Mouse (Mus musculus) left cerebral cortex, postnatal 36 days (tissue): ENCODE results near the gene Cdk16. TPM values are rescaled to one million over a fixed set of nuclear protein-coding genes. Genes with fewer than 3 reads are reported as not detected.
A peak's percentile ranks its signal among the peaks of the same experiment; 100 is the strongest.
"Not testable (repeated sequence)": the region's sequence is repeated elsewhere in the genome, so short reads cannot be mapped to it uniquely, and the experiment has no call there.

Experiments used
- DNase-seq, 2 experiments: peaks; one replicate each; pipeline ENCODE4 v3.0.0; 2021 to 2022; ENCODE audit warnings: low spot score in 2 of 2, mixed read lengths in 1 of 2
- intact Hi-C: fragments of 180-260 bp; cut with DNase I; formaldehyde crosslinking; loops from one replicate; pipeline ENCODE4 v1.15.1; 2025
- total RNA-seq, 2 experiments: library from RNA; stranded (reverse); gene quantifications; 2 replicates each; pipeline ENCODE4 v1.2.3; 2021

Cdk16 gene
- 100 to 1,000 TPM; 265 to 299 TPM for total RNA-seq

GRCm38 (mm10) chrX:20687519-20688067 is at the start of gene Cdk16:
TSS of gene Cdk16 (plus strand) at chrX:20687954.
- peak; percentile 75 to 81 for DNase-seq
- intact Hi-C loops, result no loop called here

GRCm38 (mm10) chrX:20638141-20638540 is 49.6 kb upstream of the Cdk16 start:
- intact Hi-C loops, result no loop called here
- no peak for DNase-seq

- no peak for DNase-seq
- intact Hi-C loops, result no loop called here
Observed at GRCm38 (mm10) chrX:20644780-20645179, 43.0 kb upstream of the Cdk16 start.

- no peak for DNase-seq
- intact Hi-C loops, result no loop called here
Observed at GRCm38 (mm10) chrX:20657593-20657992, 30.2 kb upstream of the Cdk16 start.

GRCm38 (mm10) chrX:20658026-20658652 is 29.6 kb upstream of the Cdk16 start, which contains the start of gene Uba1:
TSS of gene Uba1 (plus strand) at chrX:20658326.
- intact Hi-C loops, result no loop called here
- DNase-seq, result peak; percentile 74 to 81

DNA sequence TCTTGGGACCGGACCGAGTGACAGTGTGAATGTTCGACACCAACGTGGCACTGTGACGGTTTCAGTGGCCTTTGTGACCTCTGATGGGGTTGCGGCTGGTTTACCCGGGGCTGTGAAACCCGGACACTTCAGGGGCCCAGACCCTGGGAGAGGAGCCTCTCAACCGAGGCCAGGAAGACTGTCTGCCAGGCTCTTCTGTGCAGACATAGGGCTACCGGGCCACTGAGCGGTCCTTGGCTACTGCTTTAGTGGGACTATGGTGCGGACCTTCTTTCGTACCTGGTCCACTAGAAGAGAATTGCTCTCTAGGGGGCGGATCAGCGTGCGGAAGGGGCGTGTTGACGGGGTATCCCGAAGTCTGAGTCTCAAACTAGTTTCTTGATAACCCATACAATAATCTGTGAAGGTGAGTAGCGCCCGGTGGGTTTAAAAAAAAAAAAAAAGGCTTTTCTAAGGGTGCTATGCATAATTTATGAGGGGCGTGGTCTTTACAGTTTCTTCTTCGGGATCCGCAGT is 28.8 kb upstream of the Cdk16 start:
- DNase-seq, result no peak
- intact Hi-C loops, result no loop called here

DNA sequence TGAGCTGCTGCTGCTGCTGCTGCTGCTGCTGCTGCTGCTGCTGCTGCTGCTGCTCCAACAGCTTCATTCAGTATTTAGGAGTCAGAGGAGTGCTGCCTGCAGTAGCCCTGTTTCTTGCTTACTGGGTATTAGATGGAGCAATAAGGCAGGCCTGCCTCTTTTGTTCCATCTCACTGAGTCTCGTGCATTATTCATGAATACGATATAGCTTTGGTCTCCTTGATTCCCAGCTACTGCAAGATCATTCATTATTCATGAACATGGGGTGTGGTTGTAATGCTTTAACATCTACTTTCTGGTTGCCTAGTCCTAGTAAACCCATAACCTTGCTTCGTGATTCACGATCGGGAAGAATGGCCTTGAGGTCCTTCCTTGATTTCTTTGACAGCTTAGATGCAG is 25.4 kb upstream of the Cdk16 start:
- DNase-seq, result no peak
- intact Hi-C loops, result loop anchor here (5.0 to 10.0 kb wide), 2 partner anchors 110 to 282 kb away; no protein-coding TSS in a partner anchor

DNA sequence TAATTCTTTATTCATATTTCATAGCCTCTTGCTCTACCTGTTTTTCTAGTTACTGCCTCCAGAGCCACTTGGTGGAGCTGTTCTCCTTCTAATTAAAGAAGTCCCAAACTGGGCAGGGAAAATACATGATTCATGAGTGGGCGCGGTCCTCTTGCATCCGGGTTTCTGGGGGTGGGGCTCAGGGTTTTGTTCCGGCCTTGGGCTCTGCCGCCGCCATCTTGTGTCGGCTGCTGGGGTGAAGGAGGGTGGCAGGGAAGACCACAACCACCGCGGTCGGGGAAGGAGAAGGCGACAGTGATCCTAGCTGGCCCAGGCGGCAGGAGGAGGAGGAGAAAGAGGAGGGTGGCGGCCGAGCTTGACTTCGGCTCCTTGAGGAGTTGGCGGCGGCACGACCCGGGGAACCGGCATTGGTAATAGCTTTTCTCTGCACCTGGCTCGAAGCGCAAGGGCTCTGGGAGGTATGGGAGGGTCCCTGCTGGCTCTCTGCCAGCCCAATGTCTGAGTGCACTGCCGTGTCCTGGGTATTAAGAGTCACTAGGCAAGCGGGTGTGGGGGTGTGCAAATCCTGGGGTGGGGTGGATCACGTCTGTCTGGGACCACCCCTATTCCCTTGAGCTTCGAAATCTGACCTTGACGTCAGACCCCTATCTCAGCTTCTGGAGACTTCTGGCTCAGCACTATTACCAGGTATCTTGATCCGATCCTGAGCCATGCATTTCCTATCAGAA is 24.9 kb upstream of the Cdk16 start:
- intact Hi-C loops, result loop anchor here (5.0 to 10.0 kb wide), 2 partner anchors 109 to 282 kb away; no protein-coding TSS in a partner anchor
- DNase-seq, result peak; percentile 67 to 77

DNA sequence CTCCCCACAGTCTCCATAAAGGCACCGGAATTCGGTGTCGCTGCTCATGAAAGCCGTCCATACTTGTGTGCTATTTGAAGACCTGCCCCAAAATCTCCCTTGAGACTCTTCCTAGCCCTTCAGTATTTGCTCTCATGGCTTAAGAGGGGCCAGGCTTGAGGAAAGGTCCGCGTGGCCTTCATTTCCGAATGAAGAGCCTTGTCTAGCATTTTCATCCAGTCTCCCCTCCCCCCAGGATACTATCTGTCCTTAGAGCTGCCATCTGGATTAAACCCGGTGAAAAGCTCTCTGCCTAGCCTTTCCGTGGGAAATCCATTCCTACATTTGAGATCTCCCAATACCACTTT is 24.3 kb upstream of the Cdk16 start:
- peak in 1 of 2 experiments; percentile 11 for DNase-seq
- intact Hi-C loops, result loop anchor here (5.0 to 10.0 kb wide), 2 partner anchors 109 to 281 kb away; no protein-coding TSS in a partner anchor

GRCm38 (mm10) chrX:20688068-20688547 is 354 bp downstream of the Cdk16 start:
- peak; percentile 77 to 86 for DNase-seq
- intact Hi-C loops, result no loop called here

GRCm38 (mm10) chrX:20688615-20689014 is 861 bp downstream of the Cdk16 start:
- peak; percentile 25 to 29 for DNase-seq
- intact Hi-C loops, result no loop called here

- intact Hi-C loops, result no loop called here
- DNase-seq, result no peak
Observed at GRCm38 (mm10) chrX:20691566-20691965, 3.8 kb downstream of the Cdk16 start.

DNA sequence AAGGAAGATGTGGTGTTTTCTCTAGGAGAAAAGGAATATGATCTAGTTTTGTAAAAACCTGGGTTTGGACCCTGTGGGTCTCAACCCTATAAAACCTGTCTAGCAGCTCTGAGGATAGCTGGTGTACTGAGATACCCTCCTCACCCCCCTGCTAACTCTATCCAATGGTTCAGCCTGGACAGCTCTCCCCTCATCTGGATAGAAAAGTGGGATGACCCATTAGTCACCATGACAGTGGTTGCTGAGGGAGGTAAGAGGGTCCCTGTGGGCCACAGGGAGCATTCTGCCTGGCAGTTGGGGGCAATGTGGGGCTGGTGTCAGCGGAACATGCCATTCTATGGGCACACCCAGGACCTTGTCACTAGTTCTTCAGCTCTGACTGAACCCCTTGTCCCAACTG is 4.9 kb downstream of the Cdk16 start:
- intact Hi-C loops, result no loop called here
- DNase-seq, result no peak

GRCm38 (mm10) chrX:20695842-20696241 is 8.1 kb downstream of the Cdk16 start:
- no peak for DNase-seq
- intact Hi-C loops, result no loop called here

GRCm38 (mm10) chrX:20703741-20704290 is 16.1 kb downstream of the Cdk16 start, which contains the start of gene Usp11:
TSS of gene Usp11 (plus strand) at chrX:20703906.
- intact Hi-C loops, result no loop called here
- peak; percentile 26 to 37 for DNase-seq

GRCm38 (mm10) chrX:20704295-20705082 is 16.7 kb downstream of the Cdk16 start:
- peak; percentile 76 to 78 for DNase-seq
- intact Hi-C loops, result no loop called here

DNA sequence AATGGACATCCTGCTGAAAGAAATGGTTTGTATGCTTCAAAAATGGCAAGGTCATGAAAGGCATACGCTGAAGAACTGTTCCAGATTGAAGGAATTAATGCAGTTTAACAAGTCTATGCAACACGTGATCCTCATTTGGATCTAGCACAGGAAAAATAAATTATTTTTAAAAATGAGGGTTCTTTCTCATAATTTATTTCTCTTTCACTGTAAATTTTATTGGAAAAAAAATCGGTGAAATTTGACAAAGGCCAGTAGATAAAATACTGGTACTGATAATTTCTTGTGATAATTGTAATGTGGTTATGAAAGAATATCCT is 17.3 kb downstream of the Cdk16 start:
- no peak for DNase-seq
- intact Hi-C loops, result no loop called here

DNA sequence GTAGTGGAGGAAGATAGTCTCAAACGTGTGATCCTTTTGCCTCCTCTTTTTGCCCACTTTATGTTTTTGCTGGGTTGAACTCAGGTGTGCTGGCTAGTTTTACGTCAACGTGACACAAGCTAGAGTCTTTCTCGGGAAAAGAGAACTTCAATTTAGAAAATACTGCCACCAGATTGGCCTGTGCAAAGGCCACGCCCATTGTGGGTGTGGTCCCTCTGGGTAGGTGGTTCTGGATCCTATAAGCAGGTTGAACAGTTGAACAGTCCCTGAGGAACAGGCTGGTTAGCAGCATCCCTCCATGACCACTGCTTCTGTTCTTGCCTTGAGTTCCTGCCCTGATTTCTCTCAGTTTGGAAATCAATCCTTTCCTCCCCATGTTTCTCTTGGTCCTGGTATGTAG is 40.9 kb downstream of the Cdk16 start:
- intact Hi-C loops, result no loop called here

DNA sequence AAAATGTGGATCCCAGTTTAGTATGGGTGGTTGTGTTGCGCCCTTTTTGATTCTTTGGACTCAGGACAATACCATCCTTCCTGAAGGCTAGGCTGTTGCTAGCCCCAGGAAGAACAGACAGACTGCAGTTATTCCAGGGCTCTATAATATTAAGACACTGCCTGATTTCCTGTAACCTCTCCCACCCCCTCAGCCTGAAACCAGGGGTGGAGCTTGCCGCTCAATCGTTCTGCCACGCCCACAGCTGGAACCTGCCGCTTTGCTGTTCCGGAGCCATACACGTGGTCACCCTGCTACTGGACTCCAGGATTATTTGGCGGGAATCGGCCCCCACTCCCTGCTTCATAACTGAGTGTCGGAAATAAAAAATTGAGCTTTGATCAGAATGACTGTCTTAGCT is 42.3 kb downstream of the Cdk16 start:
- DNase-seq, intact Hi-C loops: not testable (repeated sequence)

More for the DNA sequence above, 40.9 kb downstream of the Cdk16 start:
- no peak for DNase-seq
